Mouse (Mus musculus) embryonic facial prominence, embryonic 10.5 days (tissue): ENCODE results near the gene Vmn2r41. TPM values are rescaled to one million over a fixed set of nuclear protein-coding genes. Genes with fewer than 3 reads are reported as not detected.
"Not testable (repeated sequence)": the region's sequence is repeated elsewhere in the genome, so short reads cannot be mapped to it uniquely, and the experiment has no call there.

ENCODE experiments used
- DNase-seq: peaks from one replicate; pipeline ENCODE4 v3.0.0-alpha.2; 2017; ENCODE audit warnings: low spot score
- H3K27ac ChIP-seq: fragments of 300-500 bp; sonication (generic); replicated peaks from 2 replicates; pipeline ENCODE4 v1.5.1; 2016; ENCODE audit warnings: mild to moderate bottlenecking
- H3K27me3 ChIP-seq: fragments of 300-500 bp; sonication (generic); replicated peaks from 2 replicates; pipeline ENCODE4 v1.6.1; 2016; ENCODE audit warnings: low read depth, mild to moderate bottlenecking; ENCODE audit not compliant: poor library complexity, severe bottlenecking
- H3K36me3 ChIP-seq: fragments of 300-500 bp; sonication (generic); replicated peaks from 2 replicates; pipeline ENCODE4 v1.6.1; 2016; ENCODE audit warnings: mild to moderate bottlenecking, moderate library complexity
- H3K4me1 ChIP-seq: fragments of 300-500 bp; sonication (generic); 2 replicates; pipeline ENCODE4 v1.6.1; 2016
- H3K4me3 ChIP-seq: fragments of 300-500 bp; sonication (generic); 2 replicates; pipeline ENCODE4 v1.5.1; 2016; ENCODE audit warnings: mild to moderate bottlenecking, moderate library complexity
- H3K9me3 ChIP-seq: fragments of 300-500 bp; sonication (generic); 2 replicates; pipeline ENCODE4 v1.6.1; 2016; ENCODE audit warnings: mild to moderate bottlenecking
- WGBS: fragments of 180-500 bp; shearing (Covaris S2); methylation state at CpG from one replicate; pipeline ENCODE4 v1.1.7; 2016; 5-methylcytosine and 5-hydroxymethylcytosine counted together
- polyA plus RNA-seq: library from polyadenylated mRNA; unstranded; fragments of >200 nt; fragmentation: Nextera tagmentation; extraction: Ambion mirVana; gene quantifications from 2 replicates; pipeline ENCODE4 v1.2.1, GENCODE M21; 2016

Gene Vmn2r41
- polyA plus RNA-seq, result not detected in 2 replicates

- not testable (repeated sequence) for H3K4me1 ChIP-seq, H3K27ac ChIP-seq, H3K27me3 ChIP-seq, DNase-seq, H3K36me3 ChIP-seq, H3K9me3 ChIP-seq, H3K4me3 ChIP-seq
- WGBS, result no CpG with 5 or more reads among the region's 1 CpGs
Observed at GRCm38 (mm10) chr7:8161554-8161953, at the start of gene Vmn2r41. Gene Vmn2r41, minus strand, starts transcription at chr7:8161654.

GRCm38 (mm10) chr7:8200220-8200619 is 38.8 kb upstream of the Vmn2r41 start, which contains the start of gene Vmn2r42:
Gene Vmn2r42, minus strand, starts transcription at chr7:8200320.
- not testable (repeated sequence) for H3K9me3 ChIP-seq, H3K27ac ChIP-seq, H3K4me3 ChIP-seq, H3K4me1 ChIP-seq, DNase-seq, H3K27me3 ChIP-seq, H3K36me3 ChIP-seq
- WGBS, result no CpG with 5 or more reads among the region's 2 CpGs

- not testable (repeated sequence) for H3K9me3 ChIP-seq, H3K27ac ChIP-seq, H3K4me3 ChIP-seq, DNase-seq, H3K36me3 ChIP-seq, H3K27me3 ChIP-seq, H3K4me1 ChIP-seq
- WGBS, result 40% methylated on average over 11 of the region's 15 CpGs
Observed at GRCm38 (mm10) chr7:8092871-8093270, 68.6 kb downstream of the Vmn2r41 start.

Other genes starting within 250 kb of the Vmn2r41 start
- gene Vmn2r42, start 38.7 kb upstream of the Vmn2r41 start, polyA plus RNA-seq, result not detected in 2 replicates
- gene Vmn2r43, start 98.9 kb upstream of the Vmn2r41 start, polyA plus RNA-seq, result not detected in 2 replicates
- not detected in 2 replicates for gene Vmn2r44, start 221.7 kb upstream of the Vmn2r41 start, polyA plus RNA-seq